13 mouse cellular contexts compared by ENCODE assay signal in genomic region chr9:51312554-51313317, GRCm38 (mm10). TPM values are rescaled to one million over a fixed set of nuclear protein-coding genes. Genes with fewer than 3 reads are reported as not detected.
A peak's percentile ranks its signal among the peaks of the same experiment; 100 is the strongest.
DNase-seq lines count a peak whose midpoint lies in the region; ATAC-seq lines count a peak whose summit lies in the region.
"Had no signal": no experiment of that assay in that cellular context is flagged by ENCODE, and none has a peak within 500 bp of the region (broad histone marks: within the 10 kb centered on the region; RNA-seq: fewer than 3 reads in every experiment).

No protein-coding gene starts in this region.

- peaks cover 12% of the 10 kb centered on the region for H3K4me1 ChIP-seq in kidney, embryonic 15.5 days
- H3K4me1 ChIP-seq in forebrain, embryonic 16.5 days (replicated peaks; ENCODE audit: control insufficient read depth, insufficient read depth, low read length) = peaks cover 8% of the 10 kb centered on the region
- peaks cover 4% of the 10 kb centered on the region; the same call in 1 of the 2 replicates for H3K4me1 ChIP-seq in intestine, embryonic 14.5 days (replicated peaks; ENCODE audit: control insufficient read depth, insufficient read depth, low read length)
- H3K4me1 ChIP-seq: heart, embryonic 15.5 days; limb, embryonic 10.5 days had no signal

- 0 out of 2 replicates have a peak, but pooled peaks have one; percentile 54 for ATAC-seq in kidney, embryonic 15.5 days (replicated peaks; ENCODE audit: low FRiP score)
- peak; percentile 86 for ATAC-seq in forebrain, embryonic 16.5 days
- no peak for ATAC-seq in intestine, embryonic 14.5 days (replicated peaks; ENCODE audit: low FRiP score, low TSS enrichment, low read depth)

- DNase-seq in kidney, postnatal 10 days = no peak
- DNase-seq in intestine, embryonic 14.5 days (ENCODE audit: low spot score) = peak; percentile 60
- peak; percentile 60 for DNase-seq in lung, postnatal 10 days
- DNase-seq in right cerebral cortex, adult 18-20 months = no peak
- DNase-seq in MN1 (ENCODE audit: low spot score) = no peak
- no peak for DNase-seq in frontal cortex, adult 2 months (ENCODE audit: extremely low spot score in 1 of 2, low spot score in 1 of 2)
- DNase-seq: cerebellum, adult 8-10 months; gastrocnemius, postnatal 10 days had no signal

- H3K36me3 ChIP-seq in kidney, embryonic 15.5 days = no peaks in the 10 kb centered on the region
- no peaks in the 10 kb centered on the region for H3K36me3 ChIP-seq in forebrain, embryonic 16.5 days (ENCODE audit: control insufficient read depth, insufficient read depth)
- H3K36me3 ChIP-seq in intestine, embryonic 14.5 days (ENCODE audit: control insufficient read depth, insufficient read depth, low read length) = no peaks in the 10 kb centered on the region
- H3K36me3 ChIP-seq: heart, embryonic 15.5 days; limb, embryonic 10.5 days had no signal

- H3K4me3 ChIP-seq in kidney, embryonic 15.5 days (replicated peaks) = no peak overlapping the region
- H3K4me3 ChIP-seq in forebrain, embryonic 16.5 days (replicated peaks; ENCODE audit: low read length) = no peak overlapping the region
- H3K4me3 ChIP-seq in intestine, embryonic 14.5 days (ENCODE audit: low read depth, low read length) = no peak overlapping the region
- H3K4me3 ChIP-seq: heart, embryonic 15.5 days; limb, embryonic 10.5 days had no signal

- H3K9me3 ChIP-seq in kidney, embryonic 15.5 days (replicated peaks) = no peaks in the 10 kb centered on the region
- no peaks in the 10 kb centered on the region for H3K9me3 ChIP-seq in forebrain, embryonic 16.5 days (ENCODE audit: control insufficient read depth, low read length)
- H3K9me3 ChIP-seq in intestine, embryonic 14.5 days (ENCODE audit: control insufficient read depth, low read length) = no peaks in the 10 kb centered on the region
- H3K9me3 ChIP-seq: heart, embryonic 15.5 days; limb, embryonic 10.5 days had no signal

- 40% methylated on average over 18 of the region's 18 CpGs for WGBS in kidney, embryonic 15.5 days
- 50% methylated on average over 18 of the region's 18 CpGs for WGBS in forebrain, embryonic 16.5 days
- 42% methylated on average over 18 of the region's 18 CpGs for WGBS in intestine, embryonic 14.5 days

- H3K4me2 ChIP-seq in kidney, embryonic 15.5 days = peak overlapping the region; percentile 41
- H3K4me2 ChIP-seq in forebrain, embryonic 16.5 days (ENCODE audit: low read length) = no peak overlapping the region; the same call in 1 of the 2 replicates
- peak overlapping the region; percentile 36 for H3K4me2 ChIP-seq in intestine, embryonic 14.5 days (ENCODE audit: low read length)
- H3K4me2 ChIP-seq: heart, embryonic 15.5 days had no signal

- H3K27ac ChIP-seq in kidney, embryonic 15.5 days = 0 out of 2 replicates have a peak overlapping the region, but pooled peaks have one; percentile 6
- no peak overlapping the region for H3K27ac ChIP-seq in forebrain, embryonic 16.5 days (ENCODE audit: low read length)
- 0 out of 2 replicates have a peak overlapping the region, but pooled peaks have one; percentile 27 for H3K27ac ChIP-seq in intestine, embryonic 14.5 days (ENCODE audit: low read depth)
- H3K27ac ChIP-seq: heart, embryonic 15.5 days; limb, embryonic 10.5 days had no signal

- H3K9ac ChIP-seq in kidney, embryonic 15.5 days = no peak overlapping the region
- H3K9ac ChIP-seq in forebrain, embryonic 16.5 days (replicated peaks; ENCODE audit: low read depth, low read length) = no peak overlapping the region
- H3K9ac ChIP-seq in intestine, embryonic 14.5 days (ENCODE audit: low read length) = no peak overlapping the region
- H3K9ac ChIP-seq: heart, embryonic 15.5 days had no signal

- no peaks in the 10 kb centered on the region; the same call in 1 of the 2 replicates for H3K27me3 ChIP-seq in kidney, embryonic 15.5 days
- no peaks in the 10 kb centered on the region for H3K27me3 ChIP-seq in forebrain, embryonic 16.5 days (replicated peaks; ENCODE audit: control insufficient read depth, insufficient read depth, low read length)
- no peaks in the 10 kb centered on the region for H3K27me3 ChIP-seq in intestine, embryonic 14.5 days (replicated peaks; ENCODE audit: control insufficient read depth, insufficient read depth, low read length)
- H3K27me3 ChIP-seq: heart, embryonic 15.5 days had no signal

RNA-seq across cellular contexts. Expression of gene 1810046K07Rik, which starts 16.0 kb away (rescaled TPM):
- polyA plus RNA-seq in kidney, embryonic 15.5 days (2015; fragmentation: Nextera tagmentation; extraction: Ambion mirVana) = not detected in 2 replicates
- not detected in 2 replicates for polyA plus RNA-seq in forebrain, embryonic 16.5 days (2015; fragmentation: Nextera tagmentation; extraction: Ambion mirVana)
- polyA plus RNA-seq in intestine, embryonic 14.5 days (2014; fragmentation: Nextera tagmentation; extraction: Ambion mirVana) = not detected in 2 replicates
- polyA plus RNA-seq in frontal cortex, adult 2 months (2012; rRNA removed) = not detected in 2 replicates
- polyA plus RNA-seq: heart, embryonic 15.5 days; limb, embryonic 10.5 days; neural tube, embryonic 11.5 days had no signal

RNA-seq across cellular contexts. Expression of gene Colca2, which starts 34.4 kb away (rescaled TPM):
- 3.7 and 4.1 TPM in 2 replicates for polyA plus RNA-seq in kidney, embryonic 15.5 days (2015; fragmentation: Nextera tagmentation; extraction: Ambion mirVana)
- 0.45 and 0.61 TPM in 2 replicates for polyA plus RNA-seq in forebrain, embryonic 16.5 days (2015; fragmentation: Nextera tagmentation; extraction: Ambion mirVana)
- polyA plus RNA-seq in intestine, embryonic 14.5 days (2014; fragmentation: Nextera tagmentation; extraction: Ambion mirVana) = 2.4 and 2.9 TPM in 2 replicates
- 3.6 and 4.4 TPM in 2 replicates for polyA plus RNA-seq in frontal cortex, adult 2 months (2012; rRNA removed)

Comparison
In these comparisons a context has a peak if more than half of its experiments do, and no peak if none do; other contexts are left out.
1. DNase-seq: peak in intestine, embryonic 14.5 days (single experiment) and lung, postnatal 10 days (single experiment); none in kidney, postnatal 10 days (single experiment), right cerebral cortex, adult 18-20 months (single experiment), MN1 (single experiment) and frontal cortex, adult 2 months (0 of 2).